Mouse (Mus musculus) retina, postnatal 7 days (tissue): ENCODE data around the gene Fcmr.

Experiments
- DNase-seq: peaks from one replicate; pipeline ENCODE4 v3.0.0-alpha.2; 2012; ENCODE audit warnings: low read depth, low spot score

The Fcmr gene

DNA sequence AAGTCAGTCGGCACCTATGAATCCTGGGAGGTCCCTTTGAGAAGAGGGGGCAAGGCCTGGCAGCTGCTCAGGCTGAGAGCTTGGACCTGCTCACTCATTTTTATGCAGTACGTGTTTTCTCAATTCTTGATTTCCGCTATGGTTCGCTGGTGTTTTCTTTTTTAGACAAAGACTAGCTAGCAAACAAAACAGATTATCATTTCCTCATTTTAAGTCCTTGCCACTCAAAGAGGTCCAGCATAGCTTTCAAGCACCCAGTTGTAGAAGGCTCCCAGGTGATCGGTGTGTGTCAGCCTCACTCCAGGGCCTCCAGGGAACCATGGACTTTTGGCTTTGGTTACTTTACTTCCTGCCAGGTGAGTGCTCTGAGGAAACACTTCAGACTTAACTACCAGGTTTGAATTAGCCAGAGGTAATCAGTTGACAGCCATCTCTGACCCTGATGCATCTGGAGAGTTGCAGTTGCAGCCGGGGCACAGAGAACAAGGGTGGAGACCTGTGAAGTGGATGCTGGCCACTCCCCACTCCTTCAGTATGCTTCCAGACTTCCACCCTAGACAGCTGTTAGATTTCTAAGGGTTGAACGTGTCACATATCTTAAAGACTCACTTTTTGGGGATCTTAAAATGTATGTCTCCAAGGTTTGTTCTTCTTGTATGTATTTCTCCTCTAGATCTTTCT lies at the start of gene Fcmr:
Gene Fcmr, plus strand, starts transcription at position 129 of the 681 bp plus-strand sequence.
- no peak for DNase-seq

DNA sequence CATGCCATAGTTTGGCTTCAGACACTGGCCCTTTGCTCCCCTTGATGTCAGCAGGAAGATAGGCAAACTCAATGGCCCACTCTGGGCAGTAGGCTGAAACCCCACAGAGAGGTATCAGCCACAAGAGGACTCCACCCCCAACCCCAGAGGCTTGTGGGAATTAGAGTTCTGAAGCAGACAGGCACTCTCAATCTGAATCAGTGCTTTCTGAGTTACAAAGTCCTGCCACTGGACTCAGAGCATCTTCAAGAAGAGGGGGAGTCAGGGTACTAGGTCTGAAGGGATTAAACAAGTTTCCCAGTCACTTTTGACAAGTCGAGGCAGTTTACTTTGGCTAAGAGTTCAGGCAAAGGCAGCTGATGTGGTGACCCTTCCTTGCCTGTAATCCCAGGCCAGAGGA lies 45.7 kb upstream of the Fcmr start:
- DNase-seq = no peak

DNA sequence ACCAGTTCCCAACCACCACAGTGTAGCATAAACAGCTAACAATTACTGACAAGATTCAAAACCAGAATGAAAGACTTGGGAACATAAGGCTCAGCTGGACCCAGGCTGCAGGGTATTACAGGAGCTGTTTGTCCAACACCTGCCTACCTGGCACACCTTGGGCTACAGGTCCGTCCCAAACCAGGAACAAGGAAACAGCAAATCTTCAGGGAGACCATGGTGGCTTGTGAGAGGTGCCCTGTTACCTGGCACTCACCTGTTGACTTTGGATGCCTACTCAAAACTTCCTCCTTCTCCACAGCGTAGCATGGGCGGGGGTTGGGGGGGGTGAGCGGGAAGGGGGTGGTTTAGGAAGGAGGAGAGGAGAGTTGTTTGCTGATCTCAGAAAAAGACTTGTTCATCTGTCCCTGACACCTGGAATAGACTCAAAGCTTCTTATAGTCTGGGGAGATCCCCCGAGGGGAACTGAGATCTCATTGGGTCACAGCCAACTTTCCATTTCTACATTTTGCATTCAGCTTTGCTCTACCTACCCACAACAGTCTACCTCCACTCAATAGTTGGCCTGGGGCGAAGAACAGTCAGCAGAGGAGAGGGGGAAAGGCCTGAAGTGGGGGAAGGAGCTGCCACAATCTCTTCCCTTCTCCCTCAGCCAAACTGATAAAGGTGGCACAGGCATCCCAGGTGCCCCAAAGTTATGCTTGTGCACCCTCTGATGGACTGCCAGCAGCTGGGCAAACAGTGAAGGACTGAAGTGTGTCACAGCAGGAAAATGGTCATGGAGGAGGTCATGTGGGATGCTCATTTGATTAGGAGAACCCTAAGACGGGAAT lies 44.9 kb upstream of the Fcmr start:
- no peak for DNase-seq

DNA sequence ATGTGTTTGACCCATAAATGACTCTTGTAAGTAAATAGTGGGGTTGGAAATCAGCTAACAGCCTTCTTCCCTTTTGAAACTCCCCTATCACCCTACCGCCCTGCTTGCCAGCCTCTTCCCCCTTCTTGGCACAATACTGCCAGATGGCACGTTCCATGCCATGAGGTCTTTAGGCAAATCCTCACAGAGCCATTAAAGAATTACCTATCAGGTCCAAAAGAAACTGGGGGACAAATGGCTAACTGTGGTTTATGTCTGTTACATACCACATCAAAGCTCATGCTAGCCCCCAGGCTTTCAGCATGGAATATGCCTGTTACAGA lies 44.4 kb upstream of the Fcmr start:
- no peak for DNase-seq

DNA sequence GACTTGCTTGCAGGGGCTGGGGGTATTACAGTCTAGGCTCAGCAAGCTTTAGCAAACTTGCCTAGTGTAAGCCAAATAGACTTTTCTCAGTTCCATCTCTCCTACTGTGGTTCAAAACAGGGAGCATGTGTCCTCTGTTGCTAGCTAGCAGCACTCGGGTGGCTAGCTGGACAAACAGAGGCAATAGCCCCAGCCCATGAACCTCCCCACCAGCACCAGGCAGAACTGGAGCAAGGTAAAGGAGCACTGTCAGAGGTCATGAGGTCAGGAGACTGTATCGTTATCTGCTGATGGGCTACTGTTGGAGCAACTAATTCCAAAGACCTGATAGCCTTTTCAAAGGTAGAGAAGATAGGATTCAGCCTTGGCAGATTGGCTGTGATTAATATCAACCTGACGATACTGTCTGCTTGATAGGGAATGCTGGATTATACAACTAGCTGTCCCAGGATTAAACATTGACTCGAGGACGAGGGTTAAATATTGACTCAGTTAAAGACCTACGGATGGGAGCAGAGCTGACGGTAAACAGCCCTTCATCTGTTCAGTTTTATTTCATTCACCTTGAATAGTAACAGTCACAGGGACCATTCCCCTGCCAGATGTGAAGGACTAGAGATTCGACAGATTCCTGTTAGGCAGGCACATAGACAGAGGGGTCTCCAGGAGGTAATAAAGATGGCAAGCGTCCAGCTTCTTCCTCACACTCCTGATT lies 43.4 kb upstream of the Fcmr start:
- no peak for DNase-seq

DNA sequence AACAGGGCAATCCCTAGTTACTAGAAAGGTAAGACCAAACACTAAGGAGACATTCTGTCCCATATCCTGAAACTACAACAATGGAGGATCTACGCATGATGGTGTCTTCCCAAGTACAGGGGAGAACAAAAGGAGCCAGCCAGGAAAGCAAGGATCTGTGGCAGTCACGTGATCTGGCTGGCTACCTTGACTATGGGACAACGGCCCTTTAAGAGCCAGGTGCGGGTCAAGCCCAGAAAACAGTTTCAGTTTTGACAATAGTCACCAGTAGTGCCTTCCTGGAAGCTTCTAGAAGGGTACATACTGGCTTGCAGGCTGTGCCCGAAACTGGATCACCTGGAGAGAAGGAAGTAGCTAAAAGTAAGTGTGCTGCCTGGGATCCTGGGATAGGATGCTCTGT lies 39.0 kb upstream of the Fcmr start, which contains the start of gene Pigr:
Gene Pigr, plus strand, starts transcription at position 237 of the 400 bp plus-strand sequence.
- DNase-seq = no peak

DNA sequence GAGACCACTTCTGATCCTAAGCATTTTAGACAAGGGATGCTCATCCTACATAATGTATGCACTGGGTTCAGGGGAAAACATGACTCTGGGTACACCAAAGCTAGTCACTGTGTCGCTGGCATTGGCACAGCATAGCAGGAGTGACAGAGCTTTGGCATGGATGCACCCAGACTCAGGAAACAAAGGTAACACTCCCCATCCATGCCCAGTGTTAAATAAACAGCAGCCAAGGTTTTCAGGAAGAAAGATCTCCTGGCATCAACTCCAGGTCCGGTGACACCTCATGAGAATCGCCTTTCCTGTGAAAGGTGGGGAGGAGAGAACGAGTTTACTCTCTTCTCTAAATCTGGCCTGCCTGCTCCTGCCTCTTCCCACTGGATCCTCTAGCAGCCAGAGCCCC lies 36.8 kb upstream of the Fcmr start:
- DNase-seq = no peak

DNA sequence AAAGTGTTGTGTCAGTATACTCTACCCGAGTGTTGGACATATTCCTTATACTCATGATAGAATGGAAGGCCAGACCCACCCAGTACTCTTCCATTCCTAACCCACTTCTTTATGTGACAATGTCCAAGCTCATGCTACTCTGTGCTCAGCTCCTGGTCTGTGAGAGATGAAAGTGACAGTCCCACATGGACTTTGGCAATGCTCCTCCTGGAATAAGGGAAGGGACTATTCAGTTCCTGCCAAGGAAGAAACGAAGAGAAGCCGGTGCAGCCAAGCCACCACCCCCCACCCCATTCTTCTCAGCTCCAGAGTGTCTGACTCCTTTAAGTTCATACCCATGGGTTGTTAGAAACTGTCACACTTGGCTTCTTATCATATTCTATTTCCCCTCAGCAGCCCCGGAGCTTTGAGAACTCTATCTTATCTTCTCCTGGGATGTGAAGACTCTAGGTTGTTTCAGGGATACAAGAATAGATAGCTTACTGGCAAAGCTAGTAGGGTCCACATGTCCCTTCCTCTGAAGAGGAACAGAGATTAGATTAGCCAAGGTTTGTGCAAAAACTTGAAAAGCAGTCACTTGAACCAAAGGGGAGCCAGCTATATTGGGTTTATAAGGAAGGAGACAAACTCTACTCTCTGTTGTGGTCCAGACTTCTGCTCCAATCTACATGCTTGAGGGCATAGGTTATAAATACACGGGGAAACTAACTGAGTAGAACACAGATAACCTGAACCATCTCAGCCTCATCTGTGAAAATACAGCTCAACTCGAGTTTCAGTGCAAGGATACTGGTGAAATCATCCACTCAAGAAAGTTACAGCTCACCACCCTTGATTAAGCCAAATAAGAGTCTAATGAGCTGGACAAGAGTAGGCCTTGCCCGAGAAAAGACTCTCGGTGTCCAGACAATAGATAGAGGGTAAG lies 35.3 kb upstream of the Fcmr start:
- DNase-seq = no peak

DNA sequence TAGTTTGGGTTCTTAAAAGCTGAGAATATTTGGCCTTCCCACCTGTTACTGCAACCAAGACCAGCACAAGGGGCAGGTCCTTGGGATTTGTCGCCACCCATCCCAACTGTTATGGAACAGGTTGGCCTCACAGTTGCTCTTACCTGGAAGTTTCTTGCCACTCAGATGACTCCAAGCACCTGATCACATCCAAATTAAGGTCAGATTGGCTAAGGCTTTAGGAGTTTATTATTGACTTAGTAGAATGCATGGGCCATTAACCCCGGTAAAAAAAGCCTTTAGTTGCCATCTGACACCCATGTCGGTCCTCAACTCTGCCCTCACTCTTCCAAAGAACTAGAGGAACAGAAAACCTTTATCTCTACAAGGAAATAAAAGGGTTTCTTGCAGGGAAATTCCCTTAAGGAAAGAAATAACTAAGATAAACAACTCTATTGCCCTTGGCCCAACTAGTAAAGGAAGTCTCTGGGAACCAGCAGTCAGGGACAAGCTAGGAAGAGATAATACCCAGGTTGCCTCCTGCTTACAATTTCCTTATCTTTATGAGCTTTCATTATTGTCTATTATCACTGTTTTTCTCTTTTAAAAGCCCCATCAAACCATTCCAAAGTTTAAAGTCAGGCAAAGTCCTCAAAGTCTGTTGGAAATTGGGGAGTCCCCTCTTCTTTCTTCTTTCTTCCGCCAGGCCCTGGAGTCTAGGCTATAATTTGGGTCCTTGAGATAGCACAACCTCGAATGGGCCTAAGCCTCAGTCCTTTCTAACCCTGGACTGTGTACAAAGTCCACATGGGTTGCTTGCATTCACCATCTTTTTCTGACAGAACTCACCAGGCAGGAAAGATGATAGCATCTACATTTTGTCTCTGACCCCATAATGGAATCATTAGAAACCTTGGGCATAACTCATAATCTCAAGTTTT lies 33.0 kb upstream of the Fcmr start:
- no peak for DNase-seq

DNA sequence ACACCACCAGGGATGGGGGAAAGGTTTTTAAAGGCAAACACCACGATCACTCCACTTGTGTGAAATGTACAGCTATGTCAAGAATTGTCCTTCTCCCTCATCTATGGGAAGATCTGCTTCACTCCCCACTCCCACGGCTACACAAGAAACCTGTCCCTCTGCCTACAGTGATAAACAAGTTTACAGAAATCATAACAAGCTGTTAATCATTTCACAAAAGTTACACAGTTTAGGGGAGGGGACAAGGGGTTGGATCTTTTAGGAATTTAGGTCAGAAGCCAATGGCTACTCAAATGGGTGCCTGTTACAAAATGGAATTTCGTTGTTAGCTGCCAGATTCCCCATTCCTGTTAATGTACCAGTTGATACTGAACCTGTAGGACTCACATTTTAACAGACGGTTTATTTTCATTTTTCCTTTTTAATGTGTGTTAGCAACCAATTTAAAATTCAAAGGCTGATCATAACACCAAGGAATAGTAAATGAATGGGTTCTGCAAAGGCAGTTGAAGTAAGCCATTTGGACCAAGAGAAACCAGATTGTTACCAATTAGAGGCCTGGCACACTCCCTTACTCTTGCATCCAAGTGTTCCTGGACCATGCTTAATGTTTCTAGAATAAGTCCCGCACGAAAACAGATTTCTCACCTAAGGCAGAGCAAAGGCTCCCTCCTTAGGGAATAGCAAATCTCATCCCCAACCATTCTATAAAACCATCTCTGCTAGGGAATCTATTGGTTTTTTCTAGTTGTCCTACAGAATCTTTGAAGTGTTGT lies 30.1 kb upstream of the Fcmr start:
- DNase-seq = no peak

DNA sequence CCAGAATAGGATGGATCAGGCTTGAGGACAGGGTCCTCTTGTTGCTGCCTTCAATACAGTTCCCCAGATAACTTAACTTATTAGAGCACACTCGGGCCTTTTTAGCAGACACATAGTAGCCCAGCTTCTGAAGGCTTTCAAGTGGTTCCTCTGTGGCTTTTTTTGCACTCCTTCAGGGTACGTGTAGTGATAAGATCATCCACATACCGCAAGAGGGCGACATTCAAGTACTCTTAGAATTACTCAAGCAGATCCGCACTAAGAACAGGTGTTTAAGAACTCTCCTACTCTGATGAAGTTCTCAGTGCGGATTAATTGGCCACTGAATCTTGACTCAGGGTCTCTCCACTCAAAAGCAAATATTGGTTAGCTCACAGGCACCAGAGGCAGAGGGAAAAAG lies 27.2 kb upstream of the Fcmr start:
- no peak for DNase-seq

DNA sequence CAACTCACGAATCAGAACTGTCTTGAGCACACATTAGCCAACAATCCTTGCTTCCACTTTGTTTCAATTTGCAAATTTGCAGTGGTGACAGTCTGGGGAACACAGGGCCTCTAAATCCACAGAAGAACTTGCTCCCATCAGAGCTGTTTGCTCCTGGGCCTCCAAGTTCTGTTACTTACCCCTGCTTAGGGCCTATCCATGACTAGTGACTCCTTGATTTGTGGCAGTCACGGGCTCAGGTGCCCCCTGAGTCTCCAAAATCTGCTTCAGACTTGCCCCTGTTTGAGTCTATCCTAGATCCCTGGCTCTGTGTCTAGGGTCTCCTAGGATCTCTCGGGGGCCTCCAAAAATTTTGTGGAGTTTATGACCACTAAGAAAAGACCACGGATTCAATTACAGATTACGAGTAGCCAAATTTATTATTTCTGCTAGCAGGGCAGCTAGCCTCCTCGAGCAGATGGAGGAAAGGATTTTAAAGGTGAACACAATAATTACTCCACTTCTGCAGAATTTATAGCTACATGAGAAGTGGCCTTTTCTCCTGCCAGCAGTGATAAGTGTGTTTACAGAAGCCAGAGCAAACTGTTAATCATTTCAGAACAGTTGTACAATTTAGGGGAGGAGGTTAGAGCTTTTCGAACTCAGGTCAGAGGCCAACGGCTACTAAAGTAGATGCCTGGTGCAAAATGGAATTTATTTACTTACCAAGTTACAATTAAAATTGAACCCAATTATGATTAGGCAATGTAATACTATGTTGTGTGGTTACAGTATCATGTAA lies 24.7 kb upstream of the Fcmr start:
- DNase-seq = no peak

DNA sequence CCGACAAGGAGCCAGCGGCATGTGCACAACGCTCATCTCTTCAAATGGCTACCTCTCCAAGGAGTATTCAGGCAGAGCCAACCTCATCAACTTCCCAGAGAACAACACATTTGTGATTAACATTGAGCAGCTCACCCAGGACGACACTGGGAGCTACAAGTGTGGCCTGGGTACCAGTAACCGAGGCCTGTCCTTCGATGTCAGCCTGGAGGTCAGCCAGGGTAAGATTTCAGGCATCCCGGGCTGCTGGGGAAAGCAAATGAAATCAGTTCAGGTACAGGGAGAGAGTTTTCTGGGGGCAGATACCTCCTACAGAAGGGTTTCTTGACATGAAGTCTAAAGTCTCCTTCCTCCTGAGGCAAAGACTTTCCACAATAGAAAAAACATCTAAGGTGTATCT lies 23.8 kb upstream of the Fcmr start:
- no peak for DNase-seq

DNA sequence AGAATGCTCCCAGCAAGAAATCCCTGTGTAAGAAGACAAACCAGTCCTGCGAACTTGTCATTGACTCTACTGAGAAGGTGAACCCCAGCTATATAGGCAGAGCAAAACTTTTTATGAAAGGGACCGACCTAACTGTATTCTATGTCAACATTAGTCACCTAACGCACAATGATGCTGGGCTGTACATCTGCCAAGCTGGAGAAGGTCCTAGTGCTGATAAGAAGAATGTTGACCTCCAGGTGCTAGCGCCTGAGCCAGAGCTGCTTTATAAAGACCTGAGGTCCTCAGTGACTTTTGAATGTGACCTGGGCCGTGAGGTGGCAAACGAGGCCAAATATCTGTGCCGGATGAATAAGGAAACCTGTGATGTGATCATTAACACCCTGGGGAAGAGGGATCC lies 21.0 kb upstream of the Fcmr start:
- DNase-seq = no peak

DNA sequence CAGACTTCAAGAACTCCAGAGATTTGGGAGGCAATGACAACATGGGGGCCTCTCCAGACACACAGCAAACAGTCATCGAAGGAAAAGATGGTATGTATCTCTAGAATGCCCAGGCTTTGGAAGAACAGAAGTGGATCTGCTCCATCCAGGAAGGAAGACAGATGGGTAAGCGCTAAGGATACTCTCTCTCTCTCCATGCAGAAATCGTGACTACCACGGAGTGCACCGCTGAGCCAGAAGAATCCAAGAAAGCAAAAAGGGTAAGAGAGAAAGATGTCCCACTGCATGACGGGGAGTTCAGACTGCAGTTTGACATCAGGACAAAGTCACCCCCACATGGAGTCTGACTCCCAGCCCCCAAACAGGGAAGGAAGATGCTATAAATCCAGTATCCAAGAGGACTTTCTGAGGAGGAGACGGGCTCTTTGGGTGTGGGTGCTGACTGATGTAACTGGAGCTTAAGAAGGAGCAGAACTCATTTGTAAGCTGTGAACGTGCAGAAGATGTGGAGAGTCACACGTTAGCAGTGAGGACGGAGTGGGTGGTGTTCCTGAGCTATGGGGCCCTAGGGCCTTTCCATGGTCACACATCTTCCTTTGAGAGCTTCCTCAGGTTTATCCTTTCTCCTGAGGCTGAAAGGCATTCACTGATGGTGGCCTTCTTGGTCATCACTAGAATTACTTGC lies 15.8 kb upstream of the Fcmr start:
- no peak for DNase-seq

DNA sequence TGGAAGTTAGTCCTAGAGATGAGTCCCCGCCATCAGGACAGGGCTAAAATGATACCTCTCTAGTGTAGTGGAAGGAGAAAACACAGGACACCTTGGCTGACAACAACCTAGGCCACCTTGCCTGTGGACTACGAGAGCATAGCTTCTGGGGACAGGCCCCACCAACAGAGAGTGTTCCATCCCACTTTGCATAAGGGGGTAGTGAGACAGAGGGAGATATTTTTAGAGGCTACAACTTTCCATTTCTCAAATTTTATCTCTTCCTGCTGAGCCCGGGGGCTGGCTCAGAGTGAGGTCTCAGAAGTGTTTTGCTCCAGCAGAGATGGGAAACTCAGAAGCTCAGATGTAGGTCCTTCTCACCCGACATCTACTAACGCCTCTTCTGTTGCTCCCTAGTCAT lies 15.1 kb upstream of the Fcmr start:
- DNase-seq = no peak

DNA sequence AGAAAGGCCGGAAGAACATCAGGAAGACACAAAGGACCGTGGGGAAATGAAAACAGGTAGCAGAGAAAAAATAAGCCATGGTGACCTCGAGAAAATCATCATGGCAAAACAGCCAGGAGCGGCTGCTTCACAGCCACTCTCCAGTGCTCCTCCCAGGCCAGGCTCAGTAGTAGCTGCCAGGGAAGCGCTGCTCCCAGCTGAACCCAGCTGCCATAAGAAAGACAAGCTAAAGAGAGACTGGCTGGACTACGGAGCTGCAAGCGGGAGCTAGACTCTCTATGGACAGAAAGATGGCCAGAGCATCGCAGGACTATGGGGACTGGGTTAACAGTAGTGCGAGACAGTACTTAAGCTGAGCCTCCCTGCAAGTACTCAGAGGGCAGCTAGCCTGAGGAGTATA lies 10.7 kb upstream of the Fcmr start:
- no peak for DNase-seq

DNA sequence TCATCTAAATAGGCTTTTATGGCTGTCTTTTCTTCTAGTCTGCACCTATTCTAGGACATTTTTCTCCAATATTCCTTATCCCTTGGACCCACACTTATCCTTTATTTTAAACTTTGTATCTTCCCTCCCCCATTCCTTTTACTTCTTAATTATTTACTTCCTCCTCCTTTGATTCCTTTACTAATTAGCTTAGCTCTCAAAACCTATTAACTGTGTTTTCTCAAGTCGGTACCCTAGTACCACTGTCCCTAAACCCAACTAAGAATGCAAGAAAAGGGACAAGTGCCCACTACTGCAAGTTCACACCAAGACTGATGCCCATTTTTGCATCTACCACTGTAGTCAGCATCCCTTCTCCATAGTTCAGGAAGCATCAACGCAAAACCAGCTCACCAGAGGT lies 9.7 kb upstream of the Fcmr start:
- no peak for DNase-seq
